Mouse (Mus musculus) lung, postnatal 36 days (tissue): ENCODE measurements around the gene Mllt1.

Source experiments
- DNase-seq: peaks from one replicate; pipeline ENCODE4 v3.0.0; 2022; ENCODE audit warnings: mixed read lengths

Gene Mllt1

GRCm38 (mm10) chr17:56934545-56935330 lies 477 bp downstream of the Mllt1 start:
- DNase-seq: peak; percentile 19

GRCm38 (mm10) chr17:56933395-56933794 lies 1.8 kb downstream of the Mllt1 start:
- DNase-seq: no peak

- peak; percentile 69 for DNase-seq
Observed at GRCm38 (mm10) chr17:56930026-56930425, 5.2 kb downstream of the Mllt1 start.

- no peak for DNase-seq
Observed at GRCm38 (mm10) chr17:56929530-56929929, 5.7 kb downstream of the Mllt1 start.

- no peak for DNase-seq
Observed at GRCm38 (mm10) chr17:56929101-56929500, 6.1 kb downstream of the Mllt1 start.

- no peak for DNase-seq
Observed at GRCm38 (mm10) chr17:56925998-56926397, 9.2 kb downstream of the Mllt1 start.

- DNase-seq: peak; percentile 58
Observed at GRCm38 (mm10) chr17:56919725-56920124, 15.5 kb downstream of the Mllt1 start.

GRCm38 (mm10) chr17:56917166-56917565 lies 18.0 kb downstream of the Mllt1 start:
- DNase-seq: no peak

- DNase-seq: no peak
Observed at GRCm38 (mm10) chr17:56913444-56913843, 21.8 kb downstream of the Mllt1 start.

- DNase-seq: no peak
Observed at GRCm38 (mm10) chr17:56913023-56913422, 22.2 kb downstream of the Mllt1 start.

- peak; percentile 70 for DNase-seq
Observed at GRCm38 (mm10) chr17:56909764-56910163, 25.5 kb downstream of the Mllt1 start.

GRCm38 (mm10) chr17:56907887-56908286 lies 27.3 kb downstream of the Mllt1 start:
- DNase-seq: peak; percentile 51

GRCm38 (mm10) chr17:56907096-56907495 lies 28.1 kb downstream of the Mllt1 start:
- DNase-seq: peak; percentile 94

GRCm38 (mm10) chr17:56906166-56906565 lies 29.0 kb downstream of the Mllt1 start:
- DNase-seq: no peak

GRCm38 (mm10) chr17:56902698-56903097 lies 32.5 kb downstream of the Mllt1 start:
- no peak for DNase-seq

- peak; percentile 94 for DNase-seq
Observed at GRCm38 (mm10) chr17:56897630-56898195, 37.5 kb downstream of the Mllt1 start.

- DNase-seq: no peak
Observed at GRCm38 (mm10) chr17:56896513-56897129, 38.6 kb downstream of the Mllt1 start.

- DNase-seq: peak; percentile 37
Observed at GRCm38 (mm10) chr17:56895368-56895918, 39.8 kb downstream of the Mllt1 start.

- DNase-seq: no peak
Observed at GRCm38 (mm10) chr17:56890018-56890417, 45.2 kb downstream of the Mllt1 start.

GRCm38 (mm10) chr17:56888050-56888449 lies 47.2 kb downstream of the Mllt1 start:
- no peak for DNase-seq

- peak; percentile 49 for DNase-seq
Observed at GRCm38 (mm10) chr17:56884809-56885208, 50.4 kb downstream of the Mllt1 start.

- peak; percentile 67 for DNase-seq
Observed at GRCm38 (mm10) chr17:56884331-56884730, 50.9 kb downstream of the Mllt1 start.

GRCm38 (mm10) chr17:56883612-56884011 lies 51.6 kb downstream of the Mllt1 start:
- DNase-seq: peak; percentile 53

GRCm38 (mm10) chr17:56877426-56877825 lies 57.8 kb downstream of the Mllt1 start:
- DNase-seq: peak; percentile 69
